Mouse (Mus musculus) liver, embryonic 16.5 days (tissue): ENCODE results near the gene Gm37240. TPM values are rescaled to one million over a fixed set of nuclear protein-coding genes. Genes with fewer than 3 reads are reported as not detected.
"Not testable (repeated sequence)": the region's sequence is repeated elsewhere in the genome, so short reads cannot be mapped to it uniquely, and the experiment has no call there.

ENCODE experiments used
- ATAC-seq: fragments of 200-750 bp; cut with Nextera tagmentation; 2 replicates; pipeline ENCODE4 v1.8.0; 2017; ENCODE audit warnings: low read depth, mild to moderate bottlenecking, moderate number of reproducible peaks, moderate library complexity
- H3K27ac ChIP-seq: fragments of 300-500 bp; sonication (generic); 2 replicates; pipeline ENCODE4 v1.5.1; 2014; ENCODE audit warnings: mild to moderate bottlenecking, low read length
- H3K27me3 ChIP-seq: fragments of 300-500 bp; sonication (generic); 2 replicates; pipeline ENCODE4 v1.6.1; 2014; ENCODE audit warnings: low read depth, low read length, mixed read lengths; ENCODE audit not compliant: control insufficient read depth, insufficient read depth
- H3K36me3 ChIP-seq: fragments of 300-500 bp; sonication (generic); 2 replicates; pipeline ENCODE4 v1.6.1; 2014; ENCODE audit warnings: mild to moderate bottlenecking; ENCODE audit not compliant: control insufficient read depth, insufficient read depth
- H3K4me1 ChIP-seq: fragments of 300-500 bp; sonication (generic); 2 replicates; pipeline ENCODE4 v1.6.1; 2014; ENCODE audit warnings: low read depth, low read length, mixed read lengths; ENCODE audit not compliant: control insufficient read depth
- H3K4me2 ChIP-seq: fragments of 300-500 bp; sonication (generic); 2 replicates; pipeline ENCODE4 v1.6.1; 2014; ENCODE audit warnings: low read depth, low read length, mixed read lengths
- H3K4me3 ChIP-seq: fragments of 300-500 bp; sonication (generic); 2 replicates; pipeline ENCODE4 v1.5.1; 2014; ENCODE audit warnings: low read depth, mild to moderate bottlenecking, low read length
- H3K9ac ChIP-seq: fragments of 300-500 bp; sonication (generic); 2 replicates; pipeline ENCODE4 v1.6.1; 2014; ENCODE audit warnings: low read depth, low read length
- H3K9me3 ChIP-seq: fragments of 300-500 bp; sonication (generic); replicated peaks from 2 replicates; pipeline ENCODE4 v1.6.1; 2016; ENCODE audit warnings: low read length; ENCODE audit not compliant: control insufficient read depth
- WGBS: fragments of 180-500 bp; shearing (Covaris S2); extraction: QIAGEN DNeasy Blood & Tissue Kit; methylation state at CpG from one replicate; pipeline ENCODE4 v1.1.7; 2014; ENCODE audit not compliant: insufficient replicate concordance; 5-methylcytosine and 5-hydroxymethylcytosine counted together
- polyA plus RNA-seq: library from polyadenylated mRNA; unstranded; fragments of >200 nt; fragmentation: Nextera tagmentation; extraction: Ambion mirVana; gene quantifications from 2 replicates; pipeline ENCODE4 v1.2.1, GENCODE M21; 2015

The Gm37240 gene
- polyA plus RNA-seq, 1 experiment from 2014 or later, result 0.65 TPM

DNA sequence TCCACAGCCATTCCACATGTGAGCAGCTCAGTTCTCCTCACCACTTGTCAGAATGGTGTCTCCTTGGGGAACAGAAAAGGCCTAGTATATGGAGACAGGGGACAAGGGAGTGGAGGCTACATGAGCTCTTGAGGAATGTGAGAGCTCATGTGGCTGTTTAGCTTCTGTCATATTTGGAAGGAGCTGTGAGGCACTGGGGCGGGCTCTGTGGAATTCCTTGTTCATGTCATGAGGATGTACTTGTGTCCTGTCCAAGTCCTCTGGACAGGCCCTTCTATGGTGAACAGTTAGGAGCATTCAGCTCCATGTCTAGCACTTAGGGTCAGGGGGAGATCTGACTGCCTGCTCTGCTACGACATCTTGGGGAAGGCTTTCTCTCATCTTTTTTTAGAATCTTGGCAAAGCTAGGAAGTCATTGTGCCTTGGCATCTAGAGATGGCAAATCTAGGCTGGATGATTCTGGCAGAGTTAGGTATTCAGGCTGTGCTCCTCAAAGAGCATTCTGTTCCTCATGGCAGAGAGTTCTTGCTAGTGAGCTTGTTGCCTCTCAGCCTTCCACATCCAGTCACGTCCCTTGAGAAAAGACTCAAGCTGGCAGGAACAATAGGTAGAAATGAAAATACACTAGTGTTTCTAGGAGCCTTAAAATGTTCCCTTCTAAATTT, 297.1 kb downstream of the Gm37240 start:
- H3K4me1 ChIP-seq, result peaks cover 13% of the 10 kb centered on the region
- no peak overlapping the region for H3K4me2 ChIP-seq
- H3K36me3 ChIP-seq, result no peaks in the 10 kb centered on the region
- H3K9ac ChIP-seq, result no peak overlapping the region
- no peaks in the 10 kb centered on the region for H3K27me3 ChIP-seq
- H3K27ac ChIP-seq, result no peak overlapping the region
- H3K9me3 ChIP-seq, result no peaks in the 10 kb centered on the region
- 71% methylated on average over 3 of the region's 3 CpGs for WGBS
- H3K4me3 ChIP-seq, result no peak overlapping the region
- no peak for ATAC-seq

GRCm38 (mm10) chr3:85588701-85589100, 298.6 kb downstream of the Gm37240 start:
- no peaks in the 10 kb centered on the region for H3K9me3 ChIP-seq
- peak; percentile 73 for ATAC-seq
- WGBS, result 22% methylated on average over 2 of the region's 2 CpGs
- H3K4me1 ChIP-seq, result peaks cover 13% of the 10 kb centered on the region
- peak overlapping the region; percentile 39; the same call in 1 of the 2 replicates for H3K27ac ChIP-seq
- H3K4me3 ChIP-seq, result no peak overlapping the region
- H3K9ac ChIP-seq, result no peak overlapping the region
- H3K4me2 ChIP-seq, result no peak overlapping the region
- H3K36me3 ChIP-seq, result no peaks in the 10 kb centered on the region
- no peaks in the 10 kb centered on the region for H3K27me3 ChIP-seq

GRCm38 (mm10) chr3:85584966-85585365, 302.4 kb downstream of the Gm37240 start:
- Histone ChIP-seq H3K4me3 (no peak overlapping the region), H3K27ac (no peak overlapping the region), H3K27me3 (no peaks in the 10 kb centered on the region), H3K36me3 (no peaks in the 10 kb centered on the region), H3K4me2 (no peak overlapping the region), H3K9me3 (no peaks in the 10 kb centered on the region), H3K4me1 (peaks cover 8% of the 10 kb centered on the region), H3K9ac (no peak overlapping the region)
- peak; percentile 82 for ATAC-seq
- 20% methylated on average over 4 of the region's 4 CpGs for WGBS

GRCm38 (mm10) chr3:85583194-85583593, 304.1 kb downstream of the Gm37240 start:
- Histone ChIP-seq H3K4me2 (no peak overlapping the region), H3K4me3 (no peak overlapping the region), H3K9me3 (no peaks in the 10 kb centered on the region), H3K9ac (no peak overlapping the region), H3K27ac (no peak overlapping the region), H3K4me1 (peaks cover 2% of the 10 kb centered on the region; the same call in 1 of the 2 replicates), H3K27me3 (no peaks in the 10 kb centered on the region), H3K36me3 (no peaks in the 10 kb centered on the region)
- no peak for ATAC-seq
- 63% methylated on average over 5 of the region's 5 CpGs for WGBS

DNA sequence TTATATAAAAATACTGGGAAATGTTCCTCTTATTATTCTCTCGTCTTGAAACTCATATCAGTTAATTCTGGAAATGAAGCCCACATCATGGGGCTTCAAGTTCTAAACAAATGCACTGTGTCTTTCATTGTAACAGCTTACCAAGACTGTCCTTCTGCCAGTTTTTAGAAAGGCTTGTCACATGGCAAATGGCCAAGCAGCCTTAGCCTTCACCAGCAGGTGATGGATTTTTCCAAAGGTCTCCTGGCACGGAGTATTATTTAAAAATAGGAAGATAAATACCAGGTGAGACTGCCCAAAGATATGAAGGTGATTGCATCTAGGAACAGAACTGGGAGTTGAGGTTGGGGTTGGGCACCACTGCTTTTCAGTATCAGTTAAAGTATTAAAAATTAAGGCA, 304.6 kb downstream of the Gm37240 start:
- Histone ChIP-seq H3K9me3 (no peaks in the 10 kb centered on the region), H3K4me2 (no peak overlapping the region), H3K4me1 (peaks cover 2% of the 10 kb centered on the region; the same call in 1 of the 2 replicates), H3K27me3 (no peaks in the 10 kb centered on the region), H3K4me3 (no peak overlapping the region), H3K27ac (no peak overlapping the region), H3K9ac (no peak overlapping the region), H3K36me3 (no peaks in the 10 kb centered on the region)
- no peak for ATAC-seq
- 55% methylated on average over 2 of the region's 2 CpGs for WGBS

DNA sequence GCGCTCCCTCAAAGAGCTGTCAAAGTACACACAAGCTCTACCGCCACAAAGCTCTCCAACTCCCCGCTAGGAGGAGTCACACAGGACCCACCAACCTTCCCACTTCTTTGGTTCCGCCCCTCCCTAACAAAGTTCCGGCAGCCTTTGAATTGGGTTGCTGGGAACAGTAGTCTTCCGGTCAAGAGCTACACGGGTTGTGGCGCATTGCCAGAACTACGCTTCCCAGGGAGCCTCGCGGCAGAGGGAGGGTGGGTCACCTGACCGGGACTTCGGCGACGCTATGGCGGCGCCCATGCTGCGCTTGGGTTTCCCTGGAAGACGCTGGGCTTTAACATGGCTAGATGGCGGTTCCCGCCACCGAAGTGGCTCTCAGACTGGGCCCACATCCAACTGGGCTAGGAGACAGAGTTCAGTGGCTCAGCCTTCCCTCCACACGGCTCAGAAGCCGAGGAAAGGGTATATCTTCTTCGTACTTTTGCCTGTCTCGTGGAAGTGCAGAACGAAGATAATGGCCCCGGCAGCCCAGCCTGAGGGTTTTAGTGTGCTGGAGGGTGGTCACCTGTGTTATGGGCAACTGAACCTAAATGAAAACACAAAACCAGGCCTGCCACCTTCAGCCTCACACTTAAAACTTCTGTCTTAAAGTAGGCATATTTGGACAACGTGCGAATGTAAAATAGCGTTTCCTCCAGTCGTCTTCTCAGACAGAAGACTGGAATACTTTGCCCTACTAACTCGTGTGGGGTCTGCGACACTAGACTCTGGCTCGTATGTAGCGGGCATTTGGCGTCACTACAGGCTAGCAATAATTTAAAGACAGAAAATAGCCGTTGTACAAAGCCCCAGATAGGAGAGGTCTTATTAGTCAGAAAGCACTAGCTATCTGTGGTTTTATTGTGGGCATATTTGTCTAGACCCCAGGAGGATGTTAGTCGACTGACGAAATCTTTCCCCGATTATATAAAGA, 313.2 kb downstream of the Gm37240 start, which contains the start of gene Gatb:
Gatb (plus strand) TSS at position 256 of the 967 bp plus-strand sequence.
- H3K9ac ChIP-seq, result peak within 1 kb of the TSS; percentile 72
- H3K27me3 ChIP-seq, result no peaks in the 10 kb centered on the region
- peak within 1 kb of the TSS; percentile 45; the same call in 1 of the 2 replicates for H3K27ac ChIP-seq
- H3K4me2 ChIP-seq, result peak within 1 kb of the TSS; percentile 88
- H3K4me3 ChIP-seq, result peak within 1 kb of the TSS; percentile 81
- WGBS, result 1% methylated on average over 41 of the region's 41 CpGs
- peaks cover 3% of the 10 kb centered on the region for H3K4me1 ChIP-seq
- H3K36me3 ChIP-seq, result no peaks in the 10 kb centered on the region
- ATAC-seq, result peak; percentile 100
- H3K9me3 ChIP-seq, result no peaks in the 10 kb centered on the region

DNA sequence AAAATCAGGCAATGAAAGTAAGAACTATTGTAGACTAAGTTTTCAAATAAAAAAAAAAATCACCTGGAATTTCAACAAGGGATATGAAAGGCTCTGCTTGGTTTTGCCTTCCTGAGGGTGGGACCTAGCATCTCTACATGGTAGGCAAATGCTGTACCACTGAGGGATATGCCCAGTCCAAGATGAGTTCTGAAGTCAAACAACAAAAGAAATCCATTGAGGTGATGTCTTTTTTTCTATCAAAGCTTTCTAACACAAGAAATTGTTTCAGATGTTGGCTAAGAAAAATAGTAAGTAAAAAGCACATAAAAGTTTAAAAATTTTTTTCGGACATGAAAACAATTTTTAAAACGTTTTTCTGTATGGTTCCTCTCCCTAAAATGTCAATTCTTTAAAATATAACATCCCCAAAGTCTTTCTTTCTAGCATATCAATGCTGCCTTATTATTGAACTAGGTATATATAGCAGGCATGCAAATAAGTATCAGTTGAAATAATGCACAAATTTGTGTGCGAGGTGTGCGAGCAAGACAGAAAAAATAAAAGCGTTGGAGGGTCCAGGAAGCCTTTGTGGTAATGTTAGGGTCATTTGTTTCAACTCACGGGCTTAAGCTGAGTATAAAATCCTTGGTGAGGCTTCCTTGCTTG, 314.0 kb downstream of the Gm37240 start:
- Histone ChIP-seq H3K4me1 (peaks cover 3% of the 10 kb centered on the region), H3K27ac (peak overlapping the region; percentile 45; the same call in 1 of the 2 replicates), H3K4me2 (peak overlapping the region; percentile 88), H3K4me3 (peak overlapping the region; percentile 81), H3K9ac (peak overlapping the region; percentile 53; the same call in 1 of the 2 replicates), H3K27me3 (no peaks in the 10 kb centered on the region), H3K9me3 (no peaks in the 10 kb centered on the region), H3K36me3 (no peaks in the 10 kb centered on the region)
- ATAC-seq, result no peak
- WGBS, result 17% methylated on average over 6 of the region's 6 CpGs

DNA sequence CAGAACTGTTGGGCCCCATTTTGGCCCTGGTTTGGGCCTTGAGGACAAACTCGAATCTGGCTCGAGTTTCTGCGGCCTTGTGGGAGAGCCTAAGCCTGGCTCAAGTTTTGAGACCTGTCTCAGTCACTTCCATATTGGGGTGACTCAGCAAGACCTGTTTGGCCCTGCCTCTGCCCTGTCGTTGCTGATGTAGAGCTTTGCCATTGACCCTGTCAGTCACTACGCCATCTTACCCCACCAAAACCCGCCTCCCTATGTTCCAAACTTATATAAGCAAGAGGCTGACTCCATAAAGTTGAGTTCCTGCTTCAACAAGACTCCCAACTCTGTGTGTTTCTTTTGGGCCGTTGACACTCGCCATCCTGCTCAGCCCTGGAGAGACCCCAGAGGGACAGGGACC, 314.8 kb downstream of the Gm37240 start:
- not testable (repeated sequence) for H3K27ac ChIP-seq, H3K4me3 ChIP-seq, H3K4me2 ChIP-seq

More for the DNA sequence above, 314.8 kb downstream of the Gm37240 start:
- H3K36me3 ChIP-seq, H3K27me3 ChIP-seq, ATAC-seq, H3K9me3 ChIP-seq, H3K4me1 ChIP-seq, H3K9ac ChIP-seq: not testable (repeated sequence)
- 80% methylated on average over 8 of the region's 8 CpGs for WGBS
